Mouse (Mus musculus) hematopoietic stem cell, adult 5-6 weeks (primary cell): ENCODE measurements around the gene Hpgds. TPM values are rescaled to one million over a fixed set of nuclear protein-coding genes. Genes with fewer than 3 reads are reported as not detected.

Experiments
- ATAC-seq, 2 experiments: fragments of 125-278 bp in 1 of 2; replicated peaks in 1 of 2; 2 replicates each; pipeline ENCODE4 v1.8.0; 2016 to 2017; ENCODE audit warnings: inconsistent platforms in 2 of 2, mild to moderate bottlenecking in 2 of 2, moderate number of reproducible peaks in 2 of 2, low read depth in 1 of 2, moderate TSS enrichment in 1 of 2; ENCODE audit not compliant: low FRiP score in 2 of 2, poor library complexity in 2 of 2, severe bottlenecking in 2 of 2, insufficient read depth in 1 of 2, low TSS enrichment in 1 of 2
- total RNA-seq: library from RNA; stranded (forward); fragments of 172-1452, 232-1000 nt; gene quantifications from 2 replicates; pipeline ENCODE4 v1.2.3, GENCODE M21; 2017

The Hpgds gene
- total RNA-seq, 1 experiment from 2014 or later: 8.8 TPM

DNA sequence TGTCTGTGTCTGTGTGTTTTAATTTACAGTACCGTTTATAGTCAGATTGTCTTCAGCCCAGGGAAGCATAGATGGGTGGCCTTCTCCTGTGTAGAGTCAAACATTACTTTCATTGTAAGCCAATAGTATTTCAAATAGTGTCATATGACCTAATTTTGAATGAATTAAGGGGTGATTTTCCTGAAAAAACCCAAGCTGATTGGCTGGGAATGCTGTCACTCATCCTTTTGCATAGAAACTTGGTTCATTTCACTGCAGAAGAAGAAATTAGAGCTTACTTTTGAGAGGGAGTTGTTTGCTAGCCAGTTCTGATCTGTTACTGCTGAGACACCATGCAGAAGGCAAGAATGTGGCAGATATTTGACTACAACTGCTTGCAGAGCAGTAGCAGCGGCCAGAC is 69.5 kb downstream of the Hpgds start:
- ATAC-seq: no peak

Other genes with a start within 250 kb of the Hpgds start
- gene Smarcad1, start 102.3 kb downstream of the Hpgds start, total RNA-seq: 95.1 and 117 TPM in 2 replicates
- not detected in 2 replicates for gene C130060K24Rik, start 236.2 kb upstream of the Hpgds start, total RNA-seq